Mouse (Mus musculus): ENCODE data around the gene Rab37. TPM values are rescaled to one million over a fixed set of nuclear protein-coding genes. Genes with fewer than 3 reads are reported as not detected.

Rab37 gene
- polyA plus RNA-seq, 1 experiment from 2014 or later = 1.4 TPM

DNA sequence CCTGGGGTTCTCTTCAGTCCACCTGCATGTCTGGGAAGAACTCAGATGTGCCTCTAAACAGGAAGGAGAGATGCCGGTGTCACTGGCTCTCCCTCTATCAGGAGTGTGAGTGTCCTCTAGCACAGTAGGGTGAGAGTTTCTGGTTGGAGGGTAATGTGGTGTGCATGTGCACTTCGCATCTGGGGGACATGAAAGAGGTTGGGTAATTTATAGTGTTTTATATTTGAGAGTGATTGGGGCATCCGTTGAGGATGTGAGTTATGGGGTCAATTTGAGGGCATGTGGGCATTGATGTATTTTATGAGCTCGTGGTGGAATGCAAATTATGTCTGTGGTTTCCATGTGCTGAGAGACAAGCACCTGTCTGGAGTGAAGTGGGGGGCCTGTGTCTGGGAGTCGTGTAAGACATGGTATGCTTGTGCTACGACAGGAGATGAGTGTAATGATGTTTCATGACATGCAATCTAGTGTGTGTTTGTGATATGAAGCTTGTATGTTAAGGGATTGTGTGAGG lies 59.6 kb downstream of the Rab37 start:
- WGBS = 43% methylated on average over 6 of the region's 6 CpGs
- Histone ChIP-seq H3K9ac (no peak overlapping the region), H3K4me3 (no peak overlapping the region), H3K4me2 (replicated peaks) (peak overlapping the region; percentile 67; the same call in 1 of the 2 replicates), H3K4me1 (peaks cover 34% of the 10 kb centered on the region), H3K27ac (no peak overlapping the region), H3K9me3 (no peaks in the 10 kb centered on the region; the same call in 1 of the 2 replicates), H3K36me3 (no peaks in the 10 kb centered on the region), H3K27me3 (peaks cover 35% of the 10 kb centered on the region)
- no peak for ATAC-seq (ENCODE audit: low FRiP score, low read depth)

DNA sequence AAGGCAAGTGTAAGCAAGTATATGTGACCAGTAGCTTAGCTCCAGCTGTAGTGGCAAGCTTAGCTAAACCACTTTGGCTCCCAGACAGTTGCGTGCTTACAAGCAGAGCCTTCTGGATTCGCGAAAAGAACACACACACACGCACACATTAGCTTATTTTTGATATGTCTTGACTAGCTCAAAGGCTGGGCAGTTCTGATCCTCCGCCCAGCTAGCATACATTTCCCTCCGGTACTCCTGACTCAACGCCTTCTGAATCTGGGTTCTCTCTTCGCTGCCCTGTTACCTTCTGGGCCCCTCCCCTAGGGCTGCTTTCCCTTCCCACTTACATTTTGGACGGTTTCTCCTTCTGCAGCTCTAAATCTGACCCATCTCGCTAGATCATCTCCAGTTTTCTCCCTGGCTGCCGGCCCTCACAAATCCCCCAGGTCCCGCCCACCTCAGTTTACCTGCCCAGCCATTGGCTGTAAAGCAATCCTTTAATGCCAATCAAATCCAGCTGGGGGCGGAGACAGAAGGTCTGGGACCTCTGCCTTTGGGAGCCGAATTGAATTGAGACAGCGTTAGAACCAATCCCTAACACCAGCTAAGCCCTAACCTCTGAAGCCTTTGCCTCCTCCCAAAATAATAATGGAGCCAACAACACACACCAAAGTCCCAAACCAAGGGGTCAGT lies 60.7 kb downstream of the Rab37 start:
- WGBS = 6% methylated on average over 15 of the region's 15 CpGs
- Histone ChIP-seq H3K36me3 (no peaks in the 10 kb centered on the region), H3K4me3 (peak overlapping the region; percentile 39), H3K9ac (peak overlapping the region; percentile 63), H3K4me1 (peaks cover 34% of the 10 kb centered on the region), H3K27me3 (peaks cover 45% of the 10 kb centered on the region), H3K27ac (no peak overlapping the region), H3K4me2 (replicated peaks) (peak overlapping the region; percentile 67), H3K9me3 (no peaks in the 10 kb centered on the region; the same call in 1 of the 2 replicates)
- peak; percentile 79 for ATAC-seq (ENCODE audit: low FRiP score, low read depth)

DNA sequence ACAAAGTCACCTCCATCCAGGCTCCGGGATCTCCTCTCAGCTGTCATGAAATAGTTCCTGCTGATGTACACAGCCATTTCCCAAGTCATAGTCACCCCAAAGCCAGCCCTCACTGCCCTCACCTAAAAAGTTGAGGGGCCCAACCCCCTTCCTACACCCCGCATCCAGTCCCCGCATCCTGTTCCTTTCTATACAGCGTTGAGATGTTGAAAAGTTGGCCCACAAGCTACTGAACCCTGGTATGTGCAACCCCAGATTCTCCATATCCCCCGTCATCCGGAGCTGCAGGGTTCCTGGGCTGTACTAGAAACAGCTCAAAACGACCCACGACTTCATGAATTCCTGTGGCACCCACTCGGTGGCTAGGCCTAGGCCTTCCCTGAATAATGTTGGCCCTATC lies 61.9 kb downstream of the Rab37 start:
- Histone ChIP-seq H3K9ac (no peak overlapping the region), H3K4me1 (peaks cover 36% of the 10 kb centered on the region), H3K27ac (no peak overlapping the region), H3K27me3 (peaks cover 53% of the 10 kb centered on the region), H3K36me3 (no peaks in the 10 kb centered on the region), H3K4me2 (replicated peaks) (no peak overlapping the region; the same call in 1 of the 2 replicates), H3K9me3 (no peaks in the 10 kb centered on the region; the same call in 1 of the 2 replicates), H3K4me3 (no peak overlapping the region)
- 79% methylated on average over 9 of the region's 9 CpGs for WGBS
- no peak for ATAC-seq (ENCODE audit: low FRiP score, low read depth)

DNA sequence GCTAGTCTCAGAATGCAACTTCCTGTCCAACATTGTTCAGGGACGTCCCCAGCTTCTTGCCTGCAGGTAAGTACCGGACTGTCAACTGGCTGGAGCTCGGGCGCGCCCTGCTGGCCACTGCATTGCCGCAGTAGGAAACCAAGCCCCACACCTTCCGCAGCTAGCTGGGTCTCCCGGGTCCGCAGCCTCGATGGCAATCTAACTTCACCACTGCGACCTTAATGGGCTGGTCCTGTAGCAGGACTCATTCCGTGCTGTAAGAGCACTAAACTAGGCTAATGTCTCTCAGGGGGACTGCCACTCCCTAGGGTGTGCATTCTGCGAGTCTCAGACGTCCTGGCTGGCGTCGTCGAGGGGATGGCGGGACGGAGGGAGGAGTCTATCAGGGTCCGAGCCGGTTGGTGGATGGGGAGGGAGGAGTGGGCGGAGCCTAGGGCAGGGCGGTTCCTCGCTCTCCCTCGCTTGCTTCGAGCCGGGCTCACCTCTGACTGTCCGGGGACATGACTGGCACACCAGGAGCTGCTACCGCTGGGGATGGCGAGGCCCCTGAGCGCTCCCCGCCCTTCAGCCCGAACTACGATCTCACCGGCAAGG lies 62.6 kb downstream of the Rab37 start:
- no peak overlapping the region for H3K27ac ChIP-seq
- peak overlapping the region; percentile 35; the same call in 1 of the 2 replicates for H3K9ac ChIP-seq
- ATAC-seq (ENCODE audit: low FRiP score, low read depth) = peak; percentile 68
- H3K36me3 ChIP-seq = no peaks in the 10 kb centered on the region
- H3K4me2 ChIP-seq (replicated peaks) = peak overlapping the region; percentile 59
- H3K4me3 ChIP-seq = peak overlapping the region; percentile 36
- peaks cover 53% of the 10 kb centered on the region for H3K27me3 ChIP-seq
- peaks cover 42% of the 10 kb centered on the region for H3K4me1 ChIP-seq
- WGBS = 1% methylated on average over 33 of the region's 35 CpGs
- no peaks in the 10 kb centered on the region; the same call in 1 of the 2 replicates for H3K9me3 ChIP-seq

DNA sequence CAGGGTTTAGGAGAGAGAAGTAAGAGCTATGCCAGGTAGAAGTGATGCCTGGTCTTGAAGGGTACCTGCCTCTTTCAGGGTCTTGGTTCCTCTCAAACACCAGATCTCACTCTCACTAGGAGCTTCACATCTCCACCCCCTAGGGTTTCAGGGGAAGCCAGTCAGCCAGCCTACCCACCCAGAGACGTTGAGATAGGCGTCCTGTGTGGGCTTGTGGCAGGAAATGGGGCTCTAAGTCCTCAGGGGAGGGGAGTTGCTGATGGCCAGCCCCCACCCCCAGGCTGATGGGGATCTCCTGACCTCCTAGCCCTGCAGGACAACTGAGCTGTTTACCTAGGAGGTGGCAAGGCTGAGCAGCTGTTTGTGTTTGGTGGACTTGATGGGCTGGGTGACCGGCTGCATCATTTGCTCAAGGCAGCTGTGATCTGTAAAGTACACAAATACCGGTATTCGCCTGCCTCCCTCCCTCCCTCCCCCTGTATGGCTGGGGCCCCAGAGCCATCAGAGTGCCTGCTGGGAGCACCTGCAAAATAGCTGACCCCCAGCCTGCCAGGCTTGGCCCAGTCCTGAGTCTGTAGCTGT lies 63.9 kb downstream of the Rab37 start:
- ATAC-seq (ENCODE audit: low FRiP score, low read depth) = no peak
- Histone ChIP-seq H3K36me3 (no peaks in the 10 kb centered on the region), H3K27ac (no peak overlapping the region), H3K4me1 (peaks cover 42% of the 10 kb centered on the region), H3K4me2 (replicated peaks) (no peak overlapping the region), H3K9me3 (no peaks in the 10 kb centered on the region), H3K27me3 (peaks cover 53% of the 10 kb centered on the region), H3K4me3 (no peak overlapping the region), H3K9ac (no peak overlapping the region)
- 1% methylated on average over 5 of the region's 5 CpGs for WGBS

DNA sequence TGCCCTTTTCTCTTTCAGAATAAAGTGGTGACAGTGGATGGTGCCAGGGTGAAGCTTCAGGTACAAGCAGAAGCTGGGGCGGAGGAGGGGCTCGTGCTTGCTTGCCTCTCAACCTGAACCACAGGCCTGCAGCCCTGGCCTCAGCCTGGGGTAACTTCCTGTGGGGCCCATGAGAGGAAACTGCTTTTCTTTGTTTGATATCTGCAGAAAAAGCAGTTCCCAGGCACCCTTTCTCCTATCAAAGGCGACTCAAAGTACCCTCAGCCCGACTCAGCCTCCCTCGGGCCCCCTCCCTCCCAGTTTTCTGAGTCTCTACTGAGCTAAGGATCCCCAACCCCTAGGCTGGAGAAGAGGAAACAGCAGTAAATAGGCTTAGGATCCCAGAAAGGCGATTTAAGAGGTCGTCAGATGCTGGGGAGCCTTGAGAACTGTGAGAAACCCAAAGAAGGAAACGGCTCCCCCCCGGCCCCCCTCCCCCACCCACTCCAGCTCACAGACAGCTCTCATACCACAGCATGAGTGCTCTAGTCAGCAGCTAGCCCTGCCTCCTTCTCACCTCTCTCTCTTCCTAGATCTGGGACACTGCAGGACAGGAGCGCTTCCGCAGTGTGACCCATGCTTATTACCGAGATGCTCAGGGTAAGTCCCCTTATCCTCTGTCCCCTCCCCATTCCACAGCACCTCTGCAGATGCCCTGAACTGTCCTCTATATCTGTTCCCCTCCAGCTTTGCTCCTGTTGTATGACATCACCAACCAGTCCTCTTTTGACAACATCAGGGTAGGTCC lies 66.9 kb downstream of the Rab37 start:
- no peak overlapping the region for H3K4me3 ChIP-seq
- no peak for ATAC-seq (ENCODE audit: low FRiP score, low read depth)
- peaks cover 59% of the 10 kb centered on the region for H3K27me3 ChIP-seq
- 0 out of 2 replicates have a peak overlapping the region, but pooled peaks have one; percentile 48 for H3K9ac ChIP-seq
- H3K36me3 ChIP-seq = no peaks in the 10 kb centered on the region
- peaks cover 29% of the 10 kb centered on the region for H3K4me1 ChIP-seq
- 29% methylated on average over 12 of the region's 12 CpGs for WGBS
- no peaks in the 10 kb centered on the region for H3K9me3 ChIP-seq
- no peak overlapping the region for H3K4me2 ChIP-seq (replicated peaks)
- H3K27ac ChIP-seq = no peak overlapping the region

DNA sequence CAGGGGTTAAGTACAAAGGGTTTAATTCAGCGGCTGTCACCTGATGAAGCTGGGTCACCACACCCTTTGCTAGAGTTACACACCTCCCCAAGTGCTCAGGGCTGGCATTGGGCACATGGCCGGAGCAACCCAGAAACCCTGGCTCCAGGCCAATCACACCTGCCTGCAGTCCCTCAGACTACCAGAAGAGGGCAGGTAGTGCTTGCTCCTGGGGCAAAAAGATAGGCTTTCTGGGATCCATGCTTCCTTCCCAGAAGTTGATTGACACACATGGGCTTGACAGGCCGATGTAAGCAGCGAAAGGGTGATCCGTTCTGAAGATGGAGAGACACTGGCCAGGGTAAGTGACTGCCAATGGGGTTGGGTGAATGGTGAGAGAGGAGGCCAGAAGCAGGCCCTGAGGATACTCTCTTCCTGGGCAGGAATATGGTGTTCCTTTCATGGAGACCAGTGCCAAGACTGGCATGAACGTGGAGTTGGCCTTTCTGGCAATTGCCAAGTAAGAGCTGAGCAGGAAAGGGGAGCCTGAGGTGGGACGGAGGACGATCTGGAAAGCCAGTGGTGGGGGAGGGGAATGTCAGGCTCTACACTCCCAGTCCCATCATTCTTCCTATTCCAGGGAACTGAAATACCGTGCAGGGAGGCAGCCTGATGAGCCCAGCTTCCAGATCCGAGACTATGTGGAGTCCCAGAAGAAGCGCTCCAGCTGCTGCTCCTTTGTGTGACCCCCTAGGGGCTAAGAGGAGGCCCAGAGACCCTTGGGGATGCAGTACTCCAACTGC lies 69.0 kb downstream of the Rab37 start:
- Histone ChIP-seq H3K36me3 (no peaks in the 10 kb centered on the region), H3K4me3 (no peak overlapping the region), H3K27me3 (peaks cover 59% of the 10 kb centered on the region), H3K9ac (no peak overlapping the region), H3K4me2 (replicated peaks) (no peak overlapping the region), H3K27ac (no peak overlapping the region), H3K4me1 (peaks cover 34% of the 10 kb centered on the region), H3K9me3 (no peaks in the 10 kb centered on the region)
- 52% methylated on average over 11 of the region's 11 CpGs for WGBS
- ATAC-seq (ENCODE audit: low FRiP score, low read depth) = no peak

DNA sequence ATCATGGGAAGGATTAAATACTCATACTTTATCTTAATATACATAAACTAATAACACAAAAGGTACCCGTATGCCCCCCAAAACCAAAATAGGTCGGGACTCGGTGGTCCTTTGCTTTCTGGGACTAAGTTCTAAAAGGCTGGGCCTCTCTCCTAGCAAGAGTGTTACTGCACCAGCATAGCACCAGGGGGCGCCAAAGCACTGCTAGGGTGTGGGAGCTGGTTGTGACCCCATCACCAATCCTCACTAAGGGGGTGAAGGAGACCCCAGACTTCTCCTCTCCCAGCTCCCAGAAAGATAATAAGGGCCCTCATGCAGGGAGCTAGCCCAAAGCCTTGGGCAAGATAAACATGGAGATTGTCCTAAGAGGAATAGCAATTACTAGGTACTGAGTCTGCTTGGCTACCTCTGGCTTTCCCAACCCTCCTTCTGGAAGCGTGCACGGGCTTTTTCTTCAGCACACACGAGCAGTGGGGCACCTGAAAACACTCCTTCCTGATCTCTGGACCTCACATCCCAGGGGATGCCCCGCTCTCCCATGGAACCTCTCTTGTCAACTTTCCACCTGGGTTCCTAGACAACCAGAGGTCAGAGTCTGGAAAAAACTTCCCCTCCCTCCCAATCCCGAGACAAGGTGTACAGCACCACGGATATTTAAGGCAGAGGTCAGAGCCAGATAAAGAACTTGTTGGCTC lies 69.8 kb downstream of the Rab37 start:
- H3K9me3 ChIP-seq = no peaks in the 10 kb centered on the region
- peaks cover 59% of the 10 kb centered on the region for H3K27me3 ChIP-seq
- no peaks in the 10 kb centered on the region for H3K36me3 ChIP-seq
- ATAC-seq (ENCODE audit: low FRiP score, low read depth) = no peak
- H3K4me1 ChIP-seq = peaks cover 37% of the 10 kb centered on the region
- 34% methylated on average over 10 of the region's 10 CpGs for WGBS
- no peak overlapping the region for H3K9ac ChIP-seq
- no peak overlapping the region for H3K27ac ChIP-seq
- H3K4me2 ChIP-seq (replicated peaks) = no peak overlapping the region
- H3K4me3 ChIP-seq = no peak overlapping the region

DNA sequence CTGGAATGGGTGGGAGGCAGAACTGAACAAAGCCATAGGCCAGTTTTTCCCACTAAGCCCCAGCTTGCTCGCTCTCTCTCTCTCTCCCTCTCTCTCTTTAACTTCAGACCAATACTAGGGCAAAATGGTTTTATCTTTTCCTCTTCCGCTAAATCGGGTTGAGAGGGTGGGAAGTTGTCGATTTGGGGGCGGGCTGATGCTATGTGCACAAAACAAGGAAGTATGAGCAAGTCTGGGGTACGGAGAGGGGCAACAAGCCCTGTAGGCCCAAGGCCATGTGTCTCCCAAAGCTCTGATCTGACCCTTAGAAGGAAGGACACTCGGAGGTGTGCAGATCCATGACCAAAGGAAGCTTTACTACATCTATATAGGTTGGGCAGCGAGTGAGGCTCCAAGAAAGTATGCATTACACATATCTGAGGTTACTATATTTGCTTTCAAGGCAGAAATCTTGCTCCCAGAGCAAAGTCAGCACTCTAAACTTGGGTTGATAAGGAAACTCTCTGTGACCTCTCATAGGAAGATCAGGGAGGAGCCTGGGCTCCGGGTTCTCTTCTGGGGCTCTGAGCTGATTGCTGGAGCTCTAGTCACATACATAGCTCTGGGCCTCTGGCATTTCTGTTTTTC lies 70.5 kb downstream of the Rab37 start:
- H3K27me3 ChIP-seq = peaks cover 60% of the 10 kb centered on the region
- H3K27ac ChIP-seq = no peak overlapping the region
- ATAC-seq (ENCODE audit: low FRiP score, low read depth) = no peak
- 68% methylated on average over 9 of the region's 9 CpGs for WGBS
- H3K9ac ChIP-seq = no peak overlapping the region
- H3K9me3 ChIP-seq = no peaks in the 10 kb centered on the region
- peaks cover 37% of the 10 kb centered on the region for H3K4me1 ChIP-seq
- no peak overlapping the region for H3K4me3 ChIP-seq
- no peak overlapping the region for H3K4me2 ChIP-seq (replicated peaks)
- H3K36me3 ChIP-seq = no peaks in the 10 kb centered on the region

DNA sequence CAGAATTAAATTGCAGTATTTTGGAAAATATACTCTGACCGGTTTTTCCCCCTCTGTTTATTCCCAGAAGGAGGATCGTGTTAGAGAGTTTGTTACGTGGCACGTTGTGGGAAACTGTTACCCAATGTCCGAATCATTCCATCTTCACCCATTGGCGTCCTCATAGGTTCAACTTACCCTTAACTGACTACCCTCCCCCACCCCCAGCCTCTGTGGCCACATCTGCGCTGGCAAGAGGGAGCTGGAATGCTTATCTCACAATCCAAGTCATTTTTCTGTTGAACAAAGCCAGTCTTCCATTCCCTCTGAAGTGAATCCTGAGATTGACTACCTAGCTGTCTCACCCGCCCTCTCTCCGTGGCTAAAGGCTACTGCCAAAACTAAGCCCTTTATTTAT lies 71.0 kb downstream of the Rab37 start:
- no peak overlapping the region for H3K27ac ChIP-seq
- no peak overlapping the region for H3K4me3 ChIP-seq
- H3K9me3 ChIP-seq = no peaks in the 10 kb centered on the region
- no peak for ATAC-seq (ENCODE audit: low FRiP score, low read depth)
- peaks cover 37% of the 10 kb centered on the region for H3K4me1 ChIP-seq
- WGBS = 26% methylated on average over 9 of the region's 9 CpGs
- no peak overlapping the region for H3K9ac ChIP-seq
- H3K4me2 ChIP-seq (replicated peaks) = peak overlapping the region; percentile 87
- no peaks in the 10 kb centered on the region for H3K36me3 ChIP-seq
- H3K27me3 ChIP-seq = peaks cover 57% of the 10 kb centered on the region

All from limb, embryonic 13.5 days (tissue).